Mouse (Mus musculus) E14TG2a.4 (cell line): ENCODE data around the gene Rbfox1.

Experiments
- CTCF ChIP-seq: conservative IDR thresholded peaks from 2 replicates; pipeline ENCODE4 v1.5.1; 2014; ENCODE audit warnings: low read length
- NANOG ChIP-seq: IDR thresholded peaks from 2 replicates; pipeline ENCODE4 v1.6.1; 2014; ENCODE audit warnings: borderline replicate concordance, low read length, mixed read lengths
- POU5F1 ChIP-seq: IDR thresholded peaks from 2 replicates; pipeline ENCODE4 v1.6.1; 2014; ENCODE audit warnings: low read length, borderline replicate concordance

- TF ChIP-seq CTCF, result no peak
- TF ChIP-seq POU5F1, result no peak
- no peak for TF ChIP-seq NANOG
These were observed 672.6 kb downstream of the Rbfox1 start for GRCm38 (mm10) chr16:6557726-6558125.
